Mouse (Mus musculus) small intestine, adult 2 months (tissue): ENCODE results near the gene Osbpl6. TPM values are rescaled to one million over a fixed set of nuclear protein-coding genes. Genes with fewer than 3 reads are reported as not detected.
A peak's percentile ranks its signal among the peaks of the same experiment; 100 is the strongest.

Experiments
- H3K27ac ChIP-seq: fragments of 200-500 bp; 2 replicates; pipeline ENCODE4 v1.5.1; 2012; ENCODE audit warnings: low read depth, low read length, control low read depth, inconsistent platforms; ENCODE audit not compliant: insufficient read depth
- H3K27me3 ChIP-seq: fragments of 200-500 bp; 2 replicates; pipeline ENCODE4 v1.6.1; 2012; ENCODE audit warnings: mild to moderate bottlenecking, moderate library complexity, low read length, inconsistent platforms; ENCODE audit not compliant: control insufficient read depth, insufficient read depth
- H3K36me3 ChIP-seq: fragments of 200-500 bp; 2 replicates; pipeline ENCODE4 v1.6.1; 2012; ENCODE audit warnings: mild to moderate bottlenecking, low read length, control low read depth, inconsistent platforms; ENCODE audit not compliant: control insufficient read depth, insufficient read depth
- H3K4me1 ChIP-seq: fragments of 200-500 bp; 2 replicates; pipeline ENCODE4 v1.6.1; 2012; ENCODE audit warnings: low read length, inconsistent platforms, mixed read lengths; ENCODE audit not compliant: control insufficient read depth, insufficient read depth, insufficient read length
- H3K4me3 ChIP-seq: fragments of 200-500 bp; 2 replicates; pipeline ENCODE4 v1.5.1; 2012; ENCODE audit warnings: low read depth, mild to moderate bottlenecking, control low read depth, inconsistent platforms, low read length, moderate library complexity
- CTCF ChIP-seq: fragments of 200-500 bp; IDR thresholded peaks from 2 replicates; pipeline ENCODE4 v1.5.1; 2012; ENCODE audit warnings: low read depth, mild to moderate bottlenecking, control low read depth, inconsistent platforms, low read length, moderate library complexity, mixed read lengths; ENCODE audit not compliant: insufficient replicate concordance, insufficient read length; ENCODE audit errors: extremely low read depth
- POLR2A ChIP-seq: fragments of 200-500 bp; IDR thresholded peaks from 2 replicates; pipeline ENCODE4 v1.6.1; 2012; ENCODE audit warnings: low read depth, mild to moderate bottlenecking, control low read depth, inconsistent platforms, low read length, moderate library complexity
- WGBS: fragments of 180-500 bp; shearing (Covaris S2); methylation state at CpG from one replicate; pipeline ENCODE4 v1.1.7; 2018; 5-methylcytosine and 5-hydroxymethylcytosine counted together
- polyA plus RNA-seq: library from polyadenylated mRNA; depleted of rRNA; stranded (reverse); fragments of >200 nt; gene quantifications from 2 replicates; pipeline ENCODE4 v1.2.3, GENCODE M21; 2012

Gene Osbpl6
- polyA plus RNA-seq, 1 experiment = 72.6 TPM

DNA sequence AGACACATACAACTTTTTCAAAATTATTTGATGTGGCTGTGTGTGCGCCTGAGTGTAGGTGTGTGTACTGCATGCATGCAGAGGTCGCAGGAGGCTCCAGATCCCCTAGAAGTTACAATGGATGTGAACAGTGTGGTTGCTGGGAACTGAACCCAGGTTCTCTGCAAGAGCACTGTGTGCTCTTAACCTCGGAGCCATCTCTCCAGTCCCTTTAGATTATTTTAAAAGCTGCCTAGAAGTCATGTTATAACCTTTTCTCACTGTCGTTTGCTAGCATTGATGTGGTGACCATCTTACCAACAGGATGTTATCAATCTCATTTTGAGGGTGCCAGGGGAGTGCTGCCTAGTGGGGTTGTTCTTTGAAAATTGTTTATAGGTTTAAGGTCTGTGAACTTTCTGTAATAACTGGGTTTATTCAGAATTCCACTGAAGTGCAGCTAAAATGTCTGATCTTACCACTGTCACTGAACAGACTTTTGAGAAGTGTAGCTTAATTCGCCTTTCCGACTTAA, 15.2 kb downstream of the Osbpl6 start:
- no peaks in the 10 kb centered on the region for H3K36me3 ChIP-seq
- WGBS = 83% methylated on average over 6 of the region's 6 CpGs
- H3K27me3 ChIP-seq = no peaks in the 10 kb centered on the region
- peaks cover 2% of the 10 kb centered on the region; the same call in 1 of the 2 replicates for H3K4me1 ChIP-seq
- no peak overlapping the region for H3K27ac ChIP-seq
- no peak overlapping the region for H3K4me3 ChIP-seq
- TF ChIP-seq POLR2A (no peak), CTCF (no peak)

DNA sequence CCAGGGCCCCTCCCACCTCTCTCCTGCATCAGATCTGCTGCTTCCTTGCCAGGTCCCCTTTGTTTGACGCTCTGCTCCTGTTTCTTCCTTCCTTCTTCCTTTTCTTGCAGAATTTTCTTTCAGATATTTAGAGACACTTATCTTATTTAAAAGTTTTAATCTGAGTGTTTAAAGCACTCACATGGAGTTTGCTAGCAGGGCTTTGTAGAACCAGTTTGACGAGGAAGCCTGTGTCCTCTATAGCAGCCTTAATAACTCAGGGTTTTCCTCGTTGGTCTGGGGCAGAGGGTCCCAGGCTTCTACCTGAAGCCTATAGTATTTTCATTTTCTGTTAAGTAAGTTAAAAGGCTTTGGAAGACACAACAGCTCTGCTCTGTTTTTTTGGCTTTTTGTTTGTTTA, 20.5 kb downstream of the Osbpl6 start:
- H3K4me3 ChIP-seq = no peak overlapping the region
- TF ChIP-seq CTCF (no peak), POLR2A (no peak)
- 26% methylated on average over 3 of the region's 3 CpGs for WGBS
- no peaks in the 10 kb centered on the region for H3K27me3 ChIP-seq
- no peak overlapping the region for H3K27ac ChIP-seq
- H3K4me1 ChIP-seq = peaks cover 13% of the 10 kb centered on the region; the same call in 1 of the 2 replicates
- H3K36me3 ChIP-seq = no peaks in the 10 kb centered on the region

DNA sequence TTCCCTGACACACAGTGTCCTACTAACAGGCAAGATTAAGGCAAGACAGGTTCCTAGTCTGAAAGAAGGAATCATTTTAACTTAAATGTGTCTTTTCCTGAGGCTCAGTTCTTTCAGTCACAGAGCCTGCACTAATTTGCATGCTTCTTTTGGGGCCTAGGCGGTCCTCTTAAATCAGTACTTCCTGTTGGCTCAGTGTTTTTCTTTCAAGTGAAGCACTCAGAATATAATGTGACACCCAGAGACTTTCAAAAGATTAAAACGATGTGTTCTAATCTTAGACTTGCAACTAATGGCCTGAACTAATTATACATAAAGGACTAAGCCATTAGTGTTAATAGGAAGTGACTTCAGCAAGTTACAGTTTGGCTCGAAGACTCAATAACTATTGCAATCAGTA, 23.0 kb downstream of the Osbpl6 start:
- no peaks in the 10 kb centered on the region for H3K27me3 ChIP-seq
- TF ChIP-seq POLR2A (no peak), CTCF (no peak)
- 37% methylated on average over 3 of the region's 3 CpGs for WGBS
- no peak overlapping the region; the same call in 1 of the 2 replicates for H3K27ac ChIP-seq
- no peaks in the 10 kb centered on the region for H3K36me3 ChIP-seq
- peaks cover 15% of the 10 kb centered on the region; the same call in 1 of the 2 replicates for H3K4me1 ChIP-seq
- no peak overlapping the region for H3K4me3 ChIP-seq

DNA sequence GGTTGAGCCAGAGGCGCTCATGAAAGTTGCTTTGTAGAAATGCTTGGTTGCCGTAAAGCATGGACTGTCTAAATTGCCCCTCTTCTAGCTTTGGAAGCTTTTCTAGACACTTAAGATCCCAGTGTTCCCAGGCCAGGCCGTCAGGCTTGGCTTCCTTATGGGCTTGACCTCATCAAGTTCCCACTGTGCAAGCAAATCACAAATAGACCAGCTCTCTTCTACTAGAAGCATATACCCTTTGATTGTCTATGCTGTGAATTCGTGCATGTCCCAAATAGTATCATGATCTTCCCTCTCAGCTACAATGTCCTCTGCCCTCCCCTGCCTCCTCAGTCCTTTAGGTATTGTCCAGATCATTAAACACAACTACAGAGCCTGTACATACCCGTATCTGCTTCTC, 23.5 kb downstream of the Osbpl6 start:
- WGBS = 90% methylated on average over 5 of the region's 5 CpGs
- H3K4me3 ChIP-seq = no peak overlapping the region
- H3K27me3 ChIP-seq = no peaks in the 10 kb centered on the region
- H3K27ac ChIP-seq = no peak overlapping the region
- TF ChIP-seq POLR2A (no peak), CTCF (no peak)
- H3K4me1 ChIP-seq = peaks cover 16% of the 10 kb centered on the region; the same call in 1 of the 2 replicates
- no peaks in the 10 kb centered on the region for H3K36me3 ChIP-seq

DNA sequence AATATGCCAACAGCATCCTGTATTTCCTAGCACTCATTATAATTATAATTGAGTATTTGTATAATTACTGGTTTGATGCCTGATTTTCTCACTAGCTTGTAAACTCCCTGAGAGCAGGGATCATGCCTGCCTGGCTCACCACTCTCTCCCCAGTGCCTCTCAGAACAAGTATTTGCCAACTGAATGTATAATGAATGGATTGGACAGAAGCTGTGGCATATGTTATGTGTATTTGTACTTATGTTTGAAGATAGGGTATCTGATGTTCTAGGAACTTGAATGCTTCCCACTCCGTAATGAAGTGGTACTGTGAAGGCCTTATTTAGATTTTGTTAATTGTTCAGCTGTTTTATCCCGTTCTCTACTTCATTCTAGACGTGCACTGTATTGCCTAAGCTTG, 24.2 kb downstream of the Osbpl6 start:
- 94% methylated on average over 3 of the region's 3 CpGs for WGBS
- no peak for TF ChIP-seq POLR2A
- no peak for TF ChIP-seq CTCF
- Histone ChIP-seq H3K36me3 (no peaks in the 10 kb centered on the region), H3K4me3 (no peak overlapping the region), H3K4me1 (peaks cover 20% of the 10 kb centered on the region; the same call in 1 of the 2 replicates), H3K27ac (no peak overlapping the region), H3K27me3 (no peaks in the 10 kb centered on the region)

DNA sequence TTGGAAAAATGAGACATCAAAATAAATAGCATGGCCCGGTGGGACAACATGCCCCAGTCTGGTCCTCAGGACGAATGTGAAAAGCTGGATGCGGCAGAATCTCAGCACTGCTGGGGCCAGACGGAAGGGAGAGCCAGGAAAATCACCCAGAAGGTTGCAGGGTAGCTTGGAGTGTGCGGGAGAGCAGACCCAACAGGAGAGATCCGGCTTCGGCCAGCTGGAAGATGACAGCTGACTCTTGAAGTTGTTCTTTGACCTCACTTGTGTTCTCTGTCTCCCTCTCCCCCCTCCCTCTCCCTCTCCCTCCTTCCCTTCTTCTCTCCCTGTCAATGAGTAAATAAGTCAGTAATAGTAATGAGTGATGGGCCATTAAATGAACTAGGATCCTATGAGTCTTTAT, 27.9 kb downstream of the Osbpl6 start:
- WGBS = 44% methylated on average over 7 of the region's 7 CpGs
- no peak overlapping the region for H3K27ac ChIP-seq
- TF ChIP-seq POLR2A = no peak
- no peak for TF ChIP-seq CTCF

DNA sequence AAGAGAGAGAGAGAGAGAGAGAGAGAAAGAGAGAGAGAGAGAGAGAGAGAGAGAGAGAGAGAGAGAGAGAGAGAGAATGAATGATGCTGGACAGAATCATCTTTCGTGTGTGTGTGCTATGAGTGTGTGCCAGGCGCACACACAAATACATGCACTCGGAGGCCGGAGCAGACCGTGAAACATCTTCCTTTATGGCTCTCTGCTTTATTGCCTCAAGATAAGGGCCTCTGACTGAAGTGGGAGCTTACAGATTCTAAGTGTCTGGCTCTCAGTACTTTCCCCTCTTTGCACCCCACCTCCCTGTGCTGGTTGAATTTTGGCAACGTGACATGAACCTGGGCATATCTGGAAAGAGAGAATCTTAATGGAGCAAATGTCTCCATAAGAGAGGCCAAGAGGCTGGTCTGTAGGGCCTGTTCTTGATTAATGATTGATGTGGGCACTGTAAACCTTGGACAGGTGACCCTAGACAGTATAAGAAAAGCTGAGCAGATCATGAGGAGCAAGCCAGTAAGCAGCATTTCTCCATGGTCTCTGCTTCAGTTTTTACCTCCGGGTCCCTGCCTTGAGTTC, 29.4 kb downstream of the Osbpl6 start:
- Histone ChIP-seq H3K27ac (peak overlapping the region; percentile 71; the same call in 1 of the 2 replicates), H3K4me1 (peaks cover 19% of the 10 kb centered on the region; the same call in 1 of the 2 replicates), H3K36me3 (no peaks in the 10 kb centered on the region), H3K4me3 (no peak overlapping the region), H3K27me3 (no peaks in the 10 kb centered on the region)
- WGBS = 27% methylated on average over 7 of the region's 7 CpGs
- TF ChIP-seq POLR2A (no peak), CTCF (no peak)

More for the DNA sequence above, 27.9 kb downstream of the Osbpl6 start:
- Histone ChIP-seq H3K4me1 (peaks cover 17% of the 10 kb centered on the region; the same call in 1 of the 2 replicates), H3K36me3 (no peaks in the 10 kb centered on the region), H3K4me3 (no peak overlapping the region), H3K27me3 (no peaks in the 10 kb centered on the region)
